ENCODE assay signal across 8 mouse cellular contexts in the genomic region with DNA sequence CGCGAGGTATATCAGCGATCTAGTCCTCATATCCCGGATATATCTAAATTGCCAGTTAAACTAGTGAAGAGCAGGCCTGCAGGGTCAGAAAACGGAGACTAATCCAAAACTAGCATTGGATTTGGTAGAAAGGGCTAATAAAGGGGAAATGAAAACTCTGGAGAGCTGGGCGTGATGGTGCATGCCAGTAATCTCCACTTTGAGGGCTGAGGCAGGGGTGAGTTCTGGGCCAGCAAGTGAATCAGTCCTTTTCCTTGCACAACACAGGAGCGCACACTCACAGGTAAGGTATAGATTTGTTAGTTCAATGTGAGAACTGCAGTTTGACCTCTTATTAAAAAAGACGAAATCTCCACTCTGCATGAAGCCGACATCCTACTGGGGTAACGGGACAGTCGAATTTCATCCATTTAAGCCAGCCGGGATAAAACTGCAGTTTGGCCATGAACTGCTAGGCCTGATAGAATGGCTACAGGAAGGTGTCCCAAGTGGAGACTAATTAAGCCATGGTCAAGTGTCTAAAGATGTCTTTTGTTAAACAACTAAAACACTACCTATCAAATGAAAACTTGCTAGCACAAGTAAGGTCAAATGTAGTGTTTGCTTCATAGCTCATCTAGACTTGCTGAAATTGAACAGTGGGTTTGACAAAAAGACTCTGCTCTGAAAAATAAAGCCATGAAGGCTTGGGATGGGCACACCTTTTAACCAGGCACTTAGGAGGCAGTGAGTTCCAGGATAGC. TPM values are rescaled to one million over a fixed set of nuclear protein-coding genes. Genes with fewer than 3 reads are reported as not detected.
DNase-seq lines count a peak whose midpoint lies in the region; ATAC-seq and TF ChIP-seq lines count a peak whose summit lies in the region.

No protein-coding gene starts in this region.

- peak overlapping the region; percentile 80 for H3K9ac ChIP-seq in kidney, embryonic 15.5 days
- peak overlapping the region; percentile 84 for H3K9ac ChIP-seq in heart, postnatal 0 days (replicated peaks; ENCODE audit: low read depth, low read length)
- H3K9ac ChIP-seq in liver, adult 2 months (ENCODE audit: low read depth, low read length): peak overlapping the region; percentile 90

- DNase-seq in kidney, adult 8-10 months: no peak
- DNase-seq in G1E (ENCODE audit: low spot score): no peak
- peak; percentile 44 for DNase-seq in c-Kit-negative CD71-positive TER-119-positive erythroid progenitor cells, embryonic 14.5 days (ENCODE audit: low read depth, low spot score)
- DNase-seq in heart, postnatal 0 days (ENCODE audit: low spot score): no peak
- peak; percentile 69 for DNase-seq in liver, adult 2 months (ENCODE audit: extremely low read depth, low read depth, low spot score)
- no peak for DNase-seq in retina, embryonic 14.5 days (ENCODE audit: low spot score)

- H3K79me2 ChIP-seq in liver, adult 2 months (ENCODE audit: control insufficient read depth, insufficient read depth, low read length): no peaks in the 10 kb centered on the region; the same call in 1 of the 2 replicates

- TF ChIP-seq POLR2A in liver, adult 2 months (IDR thresholded peaks at IDR 0.05; ENCODE audit: extremely low read depth, insufficient read depth, low read length): no peak

- no peak for TF ChIP-seq CTCF in G1E (IDR thresholded peaks at IDR 0.05; ENCODE audit: low read depth, low read length)
- no peak for TF ChIP-seq CTCF in heart, postnatal 0 days (IDR thresholded peaks at IDR 0.05; ENCODE audit: low read depth)
- TF ChIP-seq CTCF in liver, adult 2 months (IDR thresholded peaks at IDR 0.05; ENCODE audit: low read depth, low read length): no peak

- no peak for TF ChIP-seq EP300 in heart, postnatal 0 days (IDR thresholded peaks at IDR 0.05; ENCODE audit: low read depth)

- peak overlapping the region; percentile 71 for H3K4me3 ChIP-seq in kidney, embryonic 15.5 days (replicated peaks)
- H3K4me3 ChIP-seq in G1E (ENCODE audit: low read depth, low read length): peak overlapping the region; percentile 75
- H3K4me3 ChIP-seq in heart, postnatal 0 days (ENCODE audit: low read depth, low read length): peak overlapping the region; percentile 71
- peak overlapping the region; percentile 80 for H3K4me3 ChIP-seq in liver, adult 2 months (ENCODE audit: insufficient read depth, low read depth, low read length)

- peaks cover 30% of the 10 kb centered on the region for H3K4me1 ChIP-seq in kidney, embryonic 15.5 days
- H3K4me1 ChIP-seq in G1E (ENCODE audit: insufficient read depth, low read depth, low read length): peaks cover 52% of the 10 kb centered on the region
- H3K4me1 ChIP-seq in heart, postnatal 0 days (ENCODE audit: control insufficient read depth, insufficient read depth): peaks cover 16% of the 10 kb centered on the region
- peaks cover 23% of the 10 kb centered on the region for H3K4me1 ChIP-seq in liver, adult 2 months (ENCODE audit: control insufficient read depth, insufficient read depth, low read length)

- H3K27ac ChIP-seq in kidney, embryonic 15.5 days: peak overlapping the region; percentile 100
- H3K27ac ChIP-seq in heart, postnatal 0 days (ENCODE audit: low read depth): peak overlapping the region; percentile 97
- peak overlapping the region; percentile 96 for H3K27ac ChIP-seq in liver, adult 2 months (replicated peaks; ENCODE audit: insufficient read depth, low read depth, low read length)

- H3K36me3 ChIP-seq in kidney, embryonic 15.5 days: peaks cover 36% of the 10 kb centered on the region
- H3K36me3 ChIP-seq in G1E (replicated peaks): peaks cover 41% of the 10 kb centered on the region
- H3K36me3 ChIP-seq in heart, postnatal 0 days (replicated peaks; ENCODE audit: control insufficient read depth, insufficient read depth, low read length): peaks cover 35% of the 10 kb centered on the region
- peaks cover 33% of the 10 kb centered on the region for H3K36me3 ChIP-seq in liver, adult 2 months (ENCODE audit: control insufficient read depth, insufficient read depth, low read length)

- under 1% methylated on average over 12 of the region's 12 CpGs for WGBS in kidney, embryonic 15.5 days
- under 1% methylated on average over 12 of the region's 12 CpGs for WGBS in heart, postnatal 0 days
- WGBS in liver, adult 2 months: under 1% methylated on average over 12 of the region's 12 CpGs

- no peaks in the 10 kb centered on the region for H3K27me3 ChIP-seq in kidney, embryonic 15.5 days
- no peaks in the 10 kb centered on the region for H3K27me3 ChIP-seq in G1E (ENCODE audit: insufficient read depth, low read length)
- H3K27me3 ChIP-seq in heart, postnatal 0 days (ENCODE audit: control insufficient read depth, insufficient read depth, low read length): no peaks in the 10 kb centered on the region
- no peaks in the 10 kb centered on the region for H3K27me3 ChIP-seq in liver, adult 2 months (ENCODE audit: control insufficient read depth, insufficient read depth, low read length)

- peak overlapping the region; percentile 63 for H3K4me2 ChIP-seq in kidney, embryonic 15.5 days
- peak overlapping the region; percentile 73 for H3K4me2 ChIP-seq in heart, postnatal 0 days (ENCODE audit: low read depth, low read length)

- ATAC-seq in kidney, embryonic 15.5 days (replicated peaks; ENCODE audit: low FRiP score): peak; percentile 40
- no peak for ATAC-seq in G1E (ENCODE audit: extremely low read depth, insufficient number of reproducible peaks, low FRiP score, poor library complexity, severe bottlenecking)
- ATAC-seq in heart, postnatal 0 days (ENCODE audit: insufficient read depth, low read depth): no peak
- ATAC-seq in monocyte, adult 5-6 weeks (replicated peaks; ENCODE audit: insufficient number of reproducible peaks, low FRiP score, low TSS enrichment, poor library complexity, severe bottlenecking): 0 out of 2 replicates have a peak, but pooled peaks have one; percentile 10

- no peaks in the 10 kb centered on the region for H3K9me3 ChIP-seq in kidney, embryonic 15.5 days (replicated peaks)
- H3K9me3 ChIP-seq in G1E (replicated peaks): no peaks in the 10 kb centered on the region
- no peaks in the 10 kb centered on the region for H3K9me3 ChIP-seq in heart, postnatal 0 days (replicated peaks; ENCODE audit: control insufficient read depth, low read length)

RNA-seq across cellular contexts. Expression of a gene that starts 0.5 kb away (rescaled TPM):
- 139 and 149 TPM in 2 replicates for polyA plus RNA-seq in kidney, embryonic 15.5 days (2015; fragmentation: Nextera tagmentation; extraction: Ambion mirVana)
- total RNA-seq in G1E (2014; fragmentation: Nextera tagmentation): 230 and 246 TPM in 2 replicates
- total RNA-seq in G1E (2017): 135 and 179 TPM in 2 replicates
- 11.2 and 18.4 TPM in 2 replicates for polyA plus RNA-seq in G1E (2012)
- 160 and 268 TPM in 2 replicates for total RNA-seq in heart, postnatal 0 days (2014; rRNA removed; ENCODE audit: low replicate concordance)
- polyA plus RNA-seq in heart, postnatal 0 days (2015; fragmentation: Nextera tagmentation; extraction: Ambion mirVana): 519 and 555 TPM in 2 replicates
- total RNA-seq in liver, adult 2 months (2014; rRNA removed): 25.2 and 29.3 TPM in 2 replicates
- 12.8 and 19.6 TPM in 2 replicates for polyA plus RNA-seq in liver, adult 2 months (2012; rRNA removed)
- total RNA-seq in monocyte, adult 5-6 weeks (2017): 99.3 to 162 TPM (median 133 TPM) in 3 replicates

RNA-seq across cellular contexts. Expression of a gene that starts 18.1 kb away (rescaled TPM):
- 403 and 407 TPM in 2 replicates for polyA plus RNA-seq in kidney, embryonic 15.5 days (2015; fragmentation: Nextera tagmentation; extraction: Ambion mirVana)
- 932 and 945 TPM in 2 replicates for total RNA-seq in G1E (2014; fragmentation: Nextera tagmentation)
- total RNA-seq in G1E (2017): 331 and 441 TPM in 2 replicates
- 726 and 956 TPM in 2 replicates for polyA plus RNA-seq in G1E (2012)
- total RNA-seq in heart, postnatal 0 days (2014; rRNA removed; ENCODE audit: low replicate concordance): 62.2 and 85.6 TPM in 2 replicates
- 107 and 109 TPM in 2 replicates for polyA plus RNA-seq in heart, postnatal 0 days (2015; fragmentation: Nextera tagmentation; extraction: Ambion mirVana)
- total RNA-seq in liver, adult 2 months (2014; rRNA removed): 137 and 162 TPM in 2 replicates
- 32.6 and 33.0 TPM in 2 replicates for polyA plus RNA-seq in liver, adult 2 months (2012; rRNA removed)
- total RNA-seq in monocyte, adult 5-6 weeks (2017): 385 to 507 TPM (median 405 TPM) in 3 replicates

Comparison
In these comparisons a context has a peak if more than half of its experiments do, and no peak if none do; other contexts are left out.
1. ATAC-seq: peak in kidney, embryonic 15.5 days (single experiment) and monocyte, adult 5-6 weeks (single experiment); none in G1E (single experiment) and heart, postnatal 0 days (single experiment).
2. DNase-seq: peak in c-Kit-negative CD71-positive TER-119-positive erythroid progenitor cells, embryonic 14.5 days (single experiment) and liver, adult 2 months (single experiment); none in kidney, adult 8-10 months (0 of 2), G1E (single experiment), heart, postnatal 0 days (single experiment) and retina, embryonic 14.5 days (single experiment).
3. Peak in every context shown above with its lines, with median percentiles within 50 percentile points of each other: H3K27ac ChIP-seq, H3K4me3 ChIP-seq and H3K9ac ChIP-seq.